Mouse (Mus musculus) olfactory bulb, adult 2 months (tissue): ENCODE measurements at regions not wholly inside any gene's neighbourhood (a gene's known extent, or its start where the extent isn't known, plus 50 kb on each side); places are given as distances from the start of the nearest gene placed in this dataset.

Source experiments
- CTCF ChIP-seq: fragments of 200-500 bp; IDR thresholded peaks from 2 replicates; pipeline ENCODE4 v1.5.1; 2012; ENCODE audit warnings: low read depth, mild to moderate bottlenecking, low read length, moderate library complexity; ENCODE audit not compliant: insufficient read depth
- POLR2A ChIP-seq: fragments of 200-500 bp; IDR thresholded peaks from 2 replicates; pipeline ENCODE4 v1.6.1; 2012; ENCODE audit warnings: mild to moderate bottlenecking, low read depth, low read length, moderate library complexity; ENCODE audit not compliant: insufficient read depth

GRCm38 (mm10) chr13:55937000-55937399, 101.0 kb upstream of the Pitx1 start:
- TF ChIP-seq POLR2A (no peak), CTCF (no peak)
